Mouse (Mus musculus): ENCODE measurements around the gene Zfp30. TPM values are rescaled to one million over a fixed set of nuclear protein-coding genes. Genes with fewer than 3 reads are reported as not detected.

The Zfp30 gene
- polyA plus RNA-seq, 1 experiment from 2014 or later, result 4.2 TPM

- 0 out of 2 replicates have a peak, but pooled peaks cover 3% of the 10 kb centered on the region for H3K36me3 ChIP-seq
- ATAC-seq, result peak; percentile 70
- 86% methylated on average over 1 of the region's 1 CpGs for WGBS
- H3K9ac ChIP-seq, result no peak overlapping the region
- H3K9me3 ChIP-seq, result no peaks in the 10 kb centered on the region
- no peaks in the 10 kb centered on the region for H3K4me1 ChIP-seq (replicated peaks)
- no peaks in the 10 kb centered on the region for H3K27me3 ChIP-seq (replicated peaks)
- H3K27ac ChIP-seq, result no peak overlapping the region
- no peak overlapping the region for H3K4me3 ChIP-seq (replicated peaks)
- H3K4me2 ChIP-seq (replicated peaks), result no peak overlapping the region
Measured at GRCm38 (mm10) chr7:29842105-29842504, 58.3 kb downstream of the Zfp30 start.

MicroRNA genes within 50 kb of the gene (microRNA counts, 519-probe panel; counts per million panel counts)
- 2,186 counts per million, percentile 53 among the panel's probes with 10 or more counts for microRNA mmu-miR-1964

Other genes starting within 250 kb of the Zfp30 start
- gene Catsperg2, start 57.0 kb upstream of the Zfp30 start, polyA plus RNA-seq (2015; fragmentation: Nextera tagmentation; extraction: Ambion mirVana), result 0.08 TPM in 1 of 2 replicates, not detected in the other
- 10.1 and 10.3 TPM in 2 replicates for gene Zfp84, start 15.4 kb upstream of the Zfp30 start, polyA plus RNA-seq (2015; fragmentation: Nextera tagmentation; extraction: Ambion mirVana)
- gene Zfp790, start 32.1 kb downstream of the Zfp30 start, polyA plus RNA-seq (2015; fragmentation: Nextera tagmentation; extraction: Ambion mirVana), result 9.9 and 10.0 TPM in 2 replicates
- 3.3 and 4.0 TPM in 2 replicates for gene Zfp940, start 69.7 kb downstream of the Zfp30 start, polyA plus RNA-seq (2015; fragmentation: Nextera tagmentation; extraction: Ambion mirVana)
- 4.6 and 5.5 TPM in 2 replicates for gene Zfp420, start 76.0 kb downstream of the Zfp30 start, polyA plus RNA-seq (2015; fragmentation: Nextera tagmentation; extraction: Ambion mirVana)
- gene Zfp27, start 122.6 kb downstream of the Zfp30 start, polyA plus RNA-seq (2015; fragmentation: Nextera tagmentation; extraction: Ambion mirVana), result 7.3 and 7.4 TPM in 2 replicates
- 2.6 and 3.6 TPM in 2 replicates for gene Zfp383, start 124.2 kb downstream of the Zfp30 start, polyA plus RNA-seq (2015; fragmentation: Nextera tagmentation; extraction: Ambion mirVana)
- gene Zfp74, start 170.1 kb downstream of the Zfp30 start, polyA plus RNA-seq (2015; fragmentation: Nextera tagmentation; extraction: Ambion mirVana), result 6.6 and 7.8 TPM in 2 replicates
- gene Zfp568, start 200.0 kb downstream of the Zfp30 start, polyA plus RNA-seq (2015; fragmentation: Nextera tagmentation; extraction: Ambion mirVana), result 15.1 and 15.5 TPM in 2 replicates

All from intestine, embryonic 15.5 days (tissue).